Mouse (Mus musculus) heart, embryonic 10.5 days (tissue): ENCODE results near the gene Nelfe. TPM values are rescaled to one million over a fixed set of nuclear protein-coding genes. Genes with fewer than 3 reads are reported as not detected.

Source experiments
- DNase-seq: peaks from one replicate; pipeline ENCODE4 v3.0.0-alpha.2; 2017; ENCODE audit warnings: low spot score
- H3K27ac ChIP-seq: fragments of 300-500 bp; sonication (generic); 2 replicates; pipeline ENCODE4 v1.5.1; 2016; ENCODE audit warnings: mild to moderate bottlenecking
- H3K27me3 ChIP-seq: fragments of 300-500 bp; sonication (generic); 2 replicates; pipeline ENCODE4 v1.6.1; 2016; ENCODE audit warnings: mild to moderate bottlenecking; ENCODE audit not compliant: poor library complexity, insufficient read depth, severe bottlenecking
- H3K36me3 ChIP-seq: fragments of 300-500 bp; sonication (generic); 2 replicates; pipeline ENCODE4 v1.6.1; 2016; ENCODE audit warnings: mild to moderate bottlenecking, moderate library complexity
- H3K4me1 ChIP-seq: fragments of 300-500 bp; sonication (generic); 2 replicates; pipeline ENCODE4 v1.6.1; 2016; ENCODE audit warnings: mild to moderate bottlenecking
- H3K4me3 ChIP-seq: fragments of 300-500 bp; sonication (generic); 2 replicates; pipeline ENCODE4 v1.5.1; 2016; ENCODE audit warnings: mild to moderate bottlenecking, moderate library complexity
- H3K9me3 ChIP-seq: fragments of 300-500 bp; sonication (generic); 2 replicates; pipeline ENCODE4 v1.6.1; 2016; ENCODE audit warnings: mild to moderate bottlenecking, moderate library complexity
- WGBS: fragments of 180-500 bp; shearing (Covaris S2); methylation state at CpG from one replicate; pipeline ENCODE4 v1.1.7; 2016; 5-methylcytosine and 5-hydroxymethylcytosine counted together
- polyA plus RNA-seq: library from polyadenylated mRNA; unstranded; fragments of >200 nt; fragmentation: Nextera tagmentation; extraction: Ambion mirVana; gene quantifications from 2 replicates; pipeline ENCODE4 v1.2.1, GENCODE M21; 2016

The Nelfe gene
- polyA plus RNA-seq, 1 experiment from 2014 or later: 104 TPM

DNA sequence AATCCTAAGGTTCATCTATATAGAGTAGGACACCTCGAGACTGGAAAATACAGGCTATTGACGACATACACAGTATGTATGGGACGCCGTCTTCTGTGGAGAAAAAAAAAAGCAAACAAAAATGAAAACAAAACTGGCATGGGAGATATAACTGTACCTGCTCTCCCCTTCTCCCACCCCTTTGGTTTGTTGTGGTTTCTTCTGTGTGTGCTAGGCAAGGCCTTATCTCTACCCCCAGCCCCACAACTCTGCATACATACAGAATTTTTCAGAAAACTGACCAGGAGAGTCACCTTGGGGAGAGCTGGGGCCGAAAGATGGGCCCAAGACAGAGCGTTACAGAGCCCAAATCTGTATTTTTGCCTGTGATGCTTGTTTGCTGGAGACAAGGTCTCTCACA, 34.5 kb downstream of the Nelfe start:
- Histone ChIP-seq H3K36me3 (no peaks in the 10 kb centered on the region), H3K27ac (no peak overlapping the region), H3K9me3 (no peaks in the 10 kb centered on the region), H3K4me3 (no peak overlapping the region), H3K27me3 (peaks cover 16% of the 10 kb centered on the region; the same call in 1 of the 2 replicates), H3K4me1 (peaks cover 19% of the 10 kb centered on the region)
- 84% methylated on average over 6 of the region's 6 CpGs for WGBS
- DNase-seq: no peak

DNA sequence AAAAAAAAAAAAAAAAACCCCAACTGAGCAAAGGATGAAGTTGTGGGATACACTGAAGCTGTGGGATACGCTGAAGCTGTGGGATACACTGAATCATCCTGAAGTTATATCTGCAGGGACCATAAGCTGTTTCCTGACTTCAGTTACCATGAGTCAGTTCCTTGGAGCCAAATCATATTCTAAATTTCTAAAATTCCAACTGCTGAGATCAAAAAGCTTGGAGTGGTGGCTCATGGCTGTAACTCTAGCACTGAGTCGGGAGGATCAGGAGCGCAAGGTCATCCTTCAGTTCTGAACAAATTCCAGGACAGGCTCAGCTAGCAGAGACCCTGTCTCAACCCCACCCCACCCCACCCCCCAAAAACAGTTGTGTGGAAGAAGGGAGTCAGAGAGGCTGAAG, 35.4 kb downstream of the Nelfe start:
- Histone ChIP-seq H3K4me3 (no peak overlapping the region), H3K27me3 (peaks cover 16% of the 10 kb centered on the region; the same call in 1 of the 2 replicates), H3K4me1 (peaks cover 18% of the 10 kb centered on the region), H3K36me3 (no peaks in the 10 kb centered on the region), H3K9me3 (no peaks in the 10 kb centered on the region), H3K27ac (no peak overlapping the region)
- no peak for DNase-seq
- 68% methylated on average over 3 of the region's 3 CpGs for WGBS

DNA sequence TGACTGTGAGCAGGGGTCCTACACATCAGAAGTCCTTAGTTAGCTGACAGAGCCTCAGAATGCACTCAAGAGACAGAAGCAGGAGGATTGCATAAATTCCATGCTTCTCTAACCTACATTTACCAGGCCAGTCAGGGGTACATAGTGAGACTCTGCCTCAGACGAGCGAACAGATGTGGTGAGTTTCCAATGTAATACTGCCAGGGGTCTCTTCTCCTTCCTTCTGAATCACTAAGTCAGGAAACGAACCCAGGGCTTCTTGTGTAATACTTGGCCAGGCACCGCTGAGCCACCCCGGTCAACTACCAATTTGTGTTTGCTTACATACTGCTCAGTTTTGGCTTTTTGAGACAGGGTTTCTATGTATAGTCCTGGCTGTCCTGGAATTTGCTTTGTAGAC, 37.8 kb downstream of the Nelfe start:
- no peak for DNase-seq
- Histone ChIP-seq H3K4me1 (peaks cover 10% of the 10 kb centered on the region; the same call in 1 of the 2 replicates), H3K27ac (no peak overlapping the region), H3K36me3 (no peaks in the 10 kb centered on the region), H3K27me3 (0 out of 2 replicates have a peak, but pooled peaks cover 2% of the 10 kb centered on the region), H3K4me3 (no peak overlapping the region), H3K9me3 (no peaks in the 10 kb centered on the region)
- WGBS: 79% methylated on average over 5 of the region's 5 CpGs

DNA sequence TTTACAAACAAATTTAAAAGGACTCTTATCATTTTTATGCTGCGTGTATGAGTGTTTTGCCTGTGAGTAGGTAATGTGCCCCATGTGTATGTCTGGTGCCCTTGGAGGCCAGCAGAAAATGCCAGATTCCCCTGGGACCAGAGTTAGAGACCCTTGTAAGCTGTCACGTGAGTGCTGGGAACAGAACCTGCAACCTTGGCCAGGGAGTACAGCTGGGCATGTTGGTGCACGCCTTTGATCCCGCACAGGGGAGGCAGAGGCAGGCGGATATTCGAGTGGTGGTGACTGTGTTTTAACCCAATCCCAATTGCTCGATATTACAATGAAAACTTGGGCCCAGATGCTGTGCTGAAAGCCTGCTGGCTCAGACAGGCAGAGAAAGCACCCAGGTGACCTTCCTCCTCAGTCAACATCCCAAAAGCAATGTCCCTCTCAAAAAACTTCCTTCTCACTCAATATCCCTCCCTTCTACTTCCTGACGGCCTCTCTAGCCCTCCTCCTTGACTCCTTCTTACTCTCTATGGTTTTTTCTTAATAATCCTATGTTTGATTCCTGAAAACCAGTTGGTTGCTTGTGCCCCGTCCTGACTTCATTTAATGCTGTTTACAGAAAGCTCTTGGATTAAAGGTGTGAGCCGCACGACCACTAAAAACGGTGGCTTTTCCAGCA, 40.0 kb downstream of the Nelfe start:
- Histone ChIP-seq H3K9me3 (no peaks in the 10 kb centered on the region), H3K4me1 (peaks cover 15% of the 10 kb centered on the region), H3K4me3 (no peak overlapping the region), H3K27ac (no peak overlapping the region), H3K36me3 (no peaks in the 10 kb centered on the region), H3K27me3 (no peaks in the 10 kb centered on the region)
- WGBS: 82% methylated on average over 12 of the region's 12 CpGs
- DNase-seq: no peak

DNA sequence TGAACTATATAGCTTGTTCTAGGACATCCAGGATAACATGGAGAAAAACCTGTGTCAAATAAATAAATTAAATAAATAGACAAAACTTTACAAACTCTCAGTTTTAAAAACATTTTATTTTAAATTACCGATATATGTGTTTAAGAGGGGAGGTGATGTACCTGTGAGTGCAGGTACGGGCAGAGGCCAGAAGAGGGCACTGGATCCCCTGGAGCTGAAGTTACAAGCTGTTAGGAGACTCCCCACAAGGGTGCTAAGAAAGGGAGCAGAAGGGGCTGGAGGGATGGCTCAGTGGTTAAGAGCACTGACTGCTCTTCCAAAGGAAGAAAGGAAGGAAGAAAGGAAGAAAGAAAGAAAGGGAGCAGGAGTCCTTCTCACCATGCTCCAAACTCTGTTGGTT, 41.2 kb downstream of the Nelfe start:
- Histone ChIP-seq H3K4me3 (no peak overlapping the region), H3K27ac (no peak overlapping the region), H3K9me3 (no peaks in the 10 kb centered on the region), H3K27me3 (no peaks in the 10 kb centered on the region), H3K4me1 (peaks cover 26% of the 10 kb centered on the region), H3K36me3 (peaks cover 10% of the 10 kb centered on the region)
- WGBS: 88% methylated on average over 2 of the region's 2 CpGs
- DNase-seq: no peak

DNA sequence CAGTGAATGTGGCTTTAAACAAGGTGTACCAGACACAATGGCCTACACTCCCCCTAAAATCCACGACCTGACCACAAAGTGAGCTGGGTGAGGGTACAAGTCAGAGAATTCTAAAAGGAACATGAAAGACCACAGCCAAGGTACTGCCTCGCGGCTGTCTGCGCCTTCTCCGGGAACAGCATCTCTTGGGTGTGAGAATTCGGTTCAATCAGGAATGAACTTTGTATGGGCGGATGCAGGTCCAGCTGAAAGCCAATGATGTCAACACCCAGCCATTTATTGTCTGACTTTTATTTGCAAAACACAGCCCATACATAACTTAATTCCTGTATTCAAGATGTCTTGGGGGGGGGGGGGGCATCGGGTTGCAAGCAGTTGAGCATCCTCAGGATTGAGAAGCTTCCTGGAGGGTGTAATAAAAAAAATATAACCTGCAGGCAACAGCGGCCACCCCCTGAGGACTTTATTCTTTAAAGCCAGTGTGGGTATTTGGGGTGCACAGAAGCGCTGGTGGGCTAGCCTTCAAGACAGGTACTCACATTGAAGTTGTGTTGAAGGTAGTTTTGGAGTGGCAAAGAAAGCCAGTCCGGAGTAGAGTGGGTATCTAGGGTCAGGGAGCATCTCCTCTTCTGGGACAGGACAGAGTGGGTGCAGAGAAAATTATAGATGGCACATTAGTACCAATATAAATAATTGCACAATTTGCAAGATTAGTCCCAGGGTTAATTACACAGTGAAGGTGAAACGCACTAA, 43.1 kb downstream of the Nelfe start:
- no peak for DNase-seq
- Histone ChIP-seq H3K36me3 (peaks cover 12% of the 10 kb centered on the region), H3K27ac (peak overlapping the region; percentile 99), H3K4me3 (peak overlapping the region; percentile 96), H3K4me1 (peaks cover 40% of the 10 kb centered on the region), H3K9me3 (no peaks in the 10 kb centered on the region), H3K27me3 (no peaks in the 10 kb centered on the region)
- 72% methylated on average over 12 of the region's 12 CpGs for WGBS

DNA sequence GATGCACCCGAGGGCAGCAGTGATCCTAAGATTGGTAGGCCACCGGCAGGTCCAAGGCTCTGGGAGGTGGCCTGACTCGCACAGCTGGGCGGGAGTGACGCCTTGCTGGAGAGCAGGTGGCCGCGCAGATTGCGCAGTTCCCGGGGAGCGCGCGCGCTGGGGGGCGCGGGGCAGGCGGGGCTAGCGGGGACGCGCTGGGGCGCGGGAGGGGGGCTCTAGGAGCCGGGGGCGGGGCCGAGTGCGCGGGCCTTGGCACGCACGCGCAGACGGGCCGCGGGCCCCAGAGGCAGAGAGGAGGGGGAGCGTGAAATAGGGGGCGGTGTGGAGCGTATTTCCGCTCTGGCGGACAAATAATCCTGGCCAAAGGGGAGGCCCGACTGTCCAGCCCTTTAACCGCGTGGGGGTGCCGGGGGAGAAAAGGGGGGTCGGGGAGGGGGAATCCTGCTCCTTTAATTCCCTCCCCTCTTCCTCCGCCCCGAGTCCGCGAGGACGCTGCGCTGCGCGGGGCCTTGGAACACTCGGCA, 43.9 kb downstream of the Nelfe start:
- H3K27ac ChIP-seq: peak overlapping the region; percentile 99
- no peaks in the 10 kb centered on the region for H3K27me3 ChIP-seq
- peaks cover 12% of the 10 kb centered on the region for H3K36me3 ChIP-seq
- WGBS: under 1% methylated on average over 43 of the region's 51 CpGs
- H3K9me3 ChIP-seq: no peaks in the 10 kb centered on the region
- peaks cover 40% of the 10 kb centered on the region for H3K4me1 ChIP-seq
- H3K4me3 ChIP-seq: peak overlapping the region; percentile 96
- DNase-seq: peak; percentile 97

DNA sequence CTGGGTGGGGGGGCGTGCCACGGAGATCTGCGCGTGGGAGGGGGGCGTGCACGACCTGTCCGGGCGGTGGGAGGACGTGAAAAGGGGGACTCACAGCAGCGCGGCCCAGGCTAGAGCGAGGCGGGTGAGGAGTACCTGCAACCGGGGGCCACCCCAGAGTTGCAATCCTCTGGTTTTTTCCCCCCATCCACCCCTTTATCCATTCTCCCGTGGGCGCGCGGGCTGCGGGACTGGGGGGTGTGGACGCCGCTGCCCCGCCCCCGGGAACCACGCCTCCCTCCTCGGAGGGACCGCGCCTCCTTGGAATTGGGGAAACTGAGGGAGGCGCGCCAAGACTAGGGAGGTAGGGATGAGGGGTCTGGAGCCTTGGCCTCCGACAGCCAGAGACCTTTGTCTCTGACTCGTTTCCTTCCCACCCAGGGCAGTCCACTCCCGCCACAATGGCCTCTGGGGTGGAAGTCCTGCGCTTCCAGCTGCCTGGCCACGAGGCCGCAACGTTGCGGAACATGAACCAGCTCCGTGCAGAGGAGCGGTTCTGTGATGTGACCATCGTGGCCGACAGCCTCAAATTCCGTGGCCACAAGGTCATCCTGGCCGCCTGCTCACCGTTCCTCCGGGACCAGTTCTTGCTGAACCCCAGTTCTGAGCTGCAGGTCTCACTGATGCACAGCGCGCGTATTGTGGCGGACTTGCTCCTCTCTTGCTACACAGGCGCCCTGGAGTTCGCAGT, 44.8 kb downstream of the Nelfe start:
- peak; percentile 80 for DNase-seq
- no peaks in the 10 kb centered on the region for H3K27me3 ChIP-seq
- H3K4me3 ChIP-seq: peak overlapping the region; percentile 96
- 10% methylated on average over 50 of the region's 51 CpGs for WGBS
- peaks cover 12% of the 10 kb centered on the region for H3K36me3 ChIP-seq
- peaks cover 46% of the 10 kb centered on the region for H3K4me1 ChIP-seq
- peak overlapping the region; percentile 99 for H3K27ac ChIP-seq
- no peaks in the 10 kb centered on the region for H3K9me3 ChIP-seq

DNA sequence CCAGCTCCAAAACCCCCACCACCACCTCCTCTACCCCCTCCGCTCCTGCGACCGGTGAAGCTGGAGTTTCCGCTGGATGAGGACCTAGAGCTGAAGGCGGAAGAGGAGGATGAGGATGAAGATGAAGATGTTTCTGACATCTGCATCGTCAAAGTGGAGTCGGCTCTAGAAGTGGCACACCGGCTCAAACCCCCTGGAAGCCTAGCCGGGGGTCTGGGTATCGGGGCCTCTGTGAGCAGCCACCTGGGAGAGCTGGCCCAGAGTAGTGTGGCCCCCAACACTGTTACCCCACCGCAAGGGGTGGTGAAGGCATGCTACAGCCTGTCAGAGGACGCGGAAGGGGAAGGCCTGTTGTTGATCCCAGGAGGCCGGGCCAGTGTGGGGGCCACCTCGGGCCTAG, 45.5 kb downstream of the Nelfe start:
- Histone ChIP-seq H3K4me1 (peaks cover 46% of the 10 kb centered on the region), H3K36me3 (peaks cover 12% of the 10 kb centered on the region), H3K4me3 (peak overlapping the region; percentile 96), H3K27me3 (no peaks in the 10 kb centered on the region), H3K27ac (peak overlapping the region; percentile 99), H3K9me3 (no peaks in the 10 kb centered on the region)
- no peak for DNase-seq
- WGBS: 97% methylated on average over 15 of the region's 15 CpGs

DNA sequence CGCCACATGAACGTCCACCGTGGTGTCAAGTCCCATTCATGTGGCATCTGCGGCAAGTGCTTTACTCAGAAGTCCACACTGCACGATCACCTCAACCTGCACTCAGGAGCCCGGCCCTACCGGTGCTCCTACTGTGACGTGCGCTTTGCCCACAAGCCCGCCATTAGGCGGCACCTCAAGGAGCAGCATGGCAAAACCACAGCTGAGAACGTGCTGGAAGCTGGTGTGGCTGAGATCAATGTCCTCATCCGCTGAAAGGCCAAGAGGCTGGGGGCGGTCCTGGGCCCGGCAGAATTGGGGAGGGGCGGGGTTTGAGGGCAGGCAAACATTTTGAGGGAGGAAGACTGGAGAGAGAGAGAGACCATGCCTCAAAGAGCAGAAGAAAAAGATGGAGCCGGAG, 46.2 kb downstream of the Nelfe start:
- Histone ChIP-seq H3K4me1 (peaks cover 46% of the 10 kb centered on the region), H3K27me3 (no peaks in the 10 kb centered on the region), H3K9me3 (no peaks in the 10 kb centered on the region), H3K36me3 (peaks cover 14% of the 10 kb centered on the region), H3K4me3 (peak overlapping the region; percentile 96), H3K27ac (peak overlapping the region; percentile 13; the same call in 1 of the 2 replicates)
- DNase-seq: no peak
- WGBS: 85% methylated on average over 17 of the region's 17 CpGs

DNA sequence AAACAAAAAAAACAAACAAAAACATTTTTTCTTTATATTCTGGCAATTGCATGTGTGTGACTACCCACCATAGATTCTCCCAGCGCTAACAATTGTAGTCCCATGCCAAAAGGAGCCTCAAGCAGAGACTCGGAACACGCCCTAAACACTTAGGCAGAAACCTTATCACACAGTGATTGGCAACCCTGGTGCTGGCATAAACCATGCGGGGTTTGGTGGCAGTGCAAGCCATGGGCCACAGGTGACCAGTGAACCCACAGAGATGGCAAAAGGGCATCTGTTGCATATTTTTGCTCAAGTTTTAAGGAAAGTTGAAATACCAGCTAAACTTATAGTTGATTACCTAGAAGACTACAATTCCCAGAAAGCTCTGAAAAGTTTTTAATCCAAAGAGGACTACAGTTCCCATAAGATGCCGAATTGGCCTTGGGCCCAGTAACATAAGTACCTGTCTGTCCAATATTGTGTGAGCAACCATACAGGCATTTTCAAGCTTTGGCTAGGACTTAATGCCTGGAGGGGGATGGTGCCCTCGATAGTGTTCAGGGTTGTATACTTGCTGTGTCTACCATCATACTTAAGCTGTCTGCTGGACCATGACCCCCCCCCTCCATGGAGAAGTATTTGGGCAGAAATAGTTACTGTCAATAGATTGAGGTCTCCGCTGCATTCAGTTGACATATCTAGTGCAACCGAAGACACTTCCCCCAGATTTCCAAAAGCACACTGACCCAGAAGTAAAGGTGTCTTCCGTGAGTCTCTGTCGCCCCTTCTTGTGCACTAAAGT, 47.4 kb downstream of the Nelfe start:
- H3K4me1 ChIP-seq: peaks cover 46% of the 10 kb centered on the region
- DNase-seq: no peak

DNA sequence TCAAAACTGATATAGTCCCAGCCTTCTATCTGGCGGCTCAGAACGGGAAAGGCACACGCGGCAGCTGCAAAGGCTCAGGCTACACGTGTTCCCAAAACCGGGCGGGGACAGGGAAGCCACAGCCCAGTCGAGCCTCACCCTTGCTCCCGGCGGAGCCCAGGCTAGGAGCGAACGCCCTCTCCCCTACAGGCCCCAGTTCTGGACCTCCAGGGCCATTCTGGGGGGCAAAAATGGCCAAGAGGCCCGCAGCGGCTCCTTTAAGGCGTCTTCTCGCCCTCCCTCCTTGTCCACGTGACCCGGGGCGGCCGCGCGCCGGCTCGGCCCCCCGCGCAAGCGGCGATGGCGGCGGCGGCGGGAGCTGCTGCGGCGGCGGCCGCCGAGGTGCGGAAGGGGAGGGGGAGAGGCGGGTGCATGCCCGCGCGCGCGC, 48.0 kb downstream of the Nelfe start, which contains the start of the genes C2 and Ehmt2:
C2 (minus strand) TSS at position 106 of the 427 bp plus-strand sequence.
Ehmt2 (plus strand) TSS at position 310 of the 427 bp plus-strand sequence.
- peaks cover 46% of the 10 kb centered on the region for H3K4me1 ChIP-seq
- WGBS: under 1% methylated on average over 33 of the region's 44 CpGs

More for the DNA sequence above, 47.4 kb downstream of the Nelfe start:
- 14% methylated on average over 10 of the region's 10 CpGs for WGBS
- Histone ChIP-seq H3K27me3 (no peaks in the 10 kb centered on the region), H3K36me3 (peaks cover 24% of the 10 kb centered on the region), H3K27ac (peak overlapping the region; percentile 99), H3K4me3 (peak overlapping the region; percentile 99), H3K9me3 (no peaks in the 10 kb centered on the region)

More for the DNA sequence above, 48.0 kb downstream of the Nelfe start, which contains the start of the genes C2 and Ehmt2:
- Histone ChIP-seq H3K9me3 (no peaks in the 10 kb centered on the region), H3K27me3 (no peaks in the 10 kb centered on the region), H3K27ac (peak within 1 kb of the TSS; percentile 99), H3K36me3 (peaks cover 30% of the 10 kb centered on the region), H3K4me3 (peak within 1 kb of the TSS; percentile 99)
- DNase-seq: peak; percentile 92
